8 mouse cellular contexts compared by ENCODE assay signal in genomic region chr17:71001067-71001466, GRCm38 (mm10). TPM values are rescaled to one million over a fixed set of nuclear protein-coding genes. Genes with fewer than 3 reads are reported as not detected.
A peak's percentile ranks its signal among the peaks of the same experiment; 100 is the strongest.
DNase-seq lines count a peak whose midpoint lies in the region; ATAC-seq and TF ChIP-seq lines count a peak whose summit lies in the region.

No protein-coding gene starts in this region.

- H3K27me3 ChIP-seq in liver, adult 2 months (ENCODE audit: control insufficient read depth, insufficient read depth, low read length): no peaks in the 10 kb centered on the region
- no peaks in the 10 kb centered on the region for H3K27me3 ChIP-seq in embryonic facial prominence, embryonic 11.5 days (ENCODE audit: control insufficient read depth, insufficient read depth, low read length)
- H3K27me3 ChIP-seq in myocyte (ENCODE audit: control insufficient read depth, insufficient read depth, insufficient read length): no peaks in the 10 kb centered on the region

- no peaks in the 10 kb centered on the region for H3K36me3 ChIP-seq in liver, adult 2 months (ENCODE audit: control insufficient read depth, insufficient read depth, low read length)
- no peaks in the 10 kb centered on the region; the same call in 1 of the 2 replicates for H3K36me3 ChIP-seq in embryonic facial prominence, embryonic 11.5 days (replicated peaks; ENCODE audit: control insufficient read depth, insufficient read depth, low read depth, low read length)
- peaks cover 10% of the 10 kb centered on the region for H3K36me3 ChIP-seq in myocyte (ENCODE audit: control insufficient read depth, insufficient read depth)

- peak overlapping the region; percentile 99 for H3ac ChIP-seq in myocyte (ENCODE audit: control insufficient read depth, insufficient read length)

- peak overlapping the region; percentile 73; the same call in 1 of the 2 replicates for H3K4me3 ChIP-seq in liver, adult 2 months (ENCODE audit: insufficient read depth, low read depth, low read length)
- H3K4me3 ChIP-seq in embryonic facial prominence, embryonic 11.5 days (ENCODE audit: low read depth, low read length): peak overlapping the region; percentile 91
- peak overlapping the region; percentile 85 for H3K4me3 ChIP-seq in myocyte

- no peak for ATAC-seq in embryonic facial prominence, embryonic 11.5 days (replicated peaks; ENCODE audit: insufficient number of reproducible peaks, low FRiP score, low TSS enrichment, low read depth)

- no peak overlapping the region for H3K9ac ChIP-seq in liver, adult 2 months (ENCODE audit: low read depth, low read length)
- peak overlapping the region; percentile 25; the same call in 1 of the 2 replicates for H3K9ac ChIP-seq in embryonic facial prominence, embryonic 11.5 days (replicated peaks; ENCODE audit: low read length)

- TF ChIP-seq POLR2A in liver, adult 2 months (IDR thresholded peaks at IDR 0.05; ENCODE audit: extremely low read depth, insufficient read depth, low read length): no peak
- TF ChIP-seq POLR2A in myocyte (IDR thresholded peaks at IDR 0.05; ENCODE audit: insufficient read length, low read depth): no peak

- no peaks in the 10 kb centered on the region for H3K9me3 ChIP-seq in embryonic facial prominence, embryonic 11.5 days (replicated peaks; ENCODE audit: control insufficient read depth, low read length)

- 2% methylated on average over 6 of the region's 6 CpGs for WGBS in liver, adult 2 months
- WGBS in embryonic facial prominence, embryonic 11.5 days: 12% methylated on average over 6 of the region's 6 CpGs

- H3K79me2 ChIP-seq in liver, adult 2 months (ENCODE audit: control insufficient read depth, insufficient read depth, low read length): peaks cover 12% of the 10 kb centered on the region; the same call in 1 of the 2 replicates
- H3K79me2 ChIP-seq in myocyte (ENCODE audit: control insufficient read depth, insufficient read depth): peaks cover 58% of the 10 kb centered on the region

- H3K27ac ChIP-seq in liver, adult 2 months (replicated peaks; ENCODE audit: insufficient read depth, low read depth, low read length): no peak overlapping the region
- no peak overlapping the region for H3K27ac ChIP-seq in embryonic facial prominence, embryonic 11.5 days (replicated peaks; ENCODE audit: low read depth, low read length)

- peak; percentile 52 for DNase-seq in liver, adult 2 months (ENCODE audit: extremely low read depth, low read depth, low spot score)
- DNase-seq in liver: no peak
- no peak for DNase-seq in embryonic facial prominence, embryonic 11.5 days (ENCODE audit: low spot score)
- DNase-seq in induced T-regulatory cell, adult 2 months (ENCODE audit: low read depth): peak; percentile 48
- DNase-seq in spleen, adult 18-20 months: no peak
- DNase-seq in spleen, postnatal 4 days (ENCODE audit: low spot score in 2 of 2): no peak
- no peak for DNase-seq in gastrocnemius, postnatal 4 days (ENCODE audit: low spot score in 2 of 2)

- TF ChIP-seq CTCF in liver, adult 2 months (IDR thresholded peaks at IDR 0.05; ENCODE audit: low read depth, low read length): no peak

- H3K4me2 ChIP-seq in embryonic facial prominence, embryonic 11.5 days (ENCODE audit: low read depth, low read length): peak overlapping the region; percentile 38
- H3K4me2 ChIP-seq in myocyte (ENCODE audit: low read depth): peak overlapping the region; percentile 91

- peaks cover 13% of the 10 kb centered on the region for H3K4me1 ChIP-seq in liver, adult 2 months (ENCODE audit: control insufficient read depth, insufficient read depth, low read length)
- no peaks in the 10 kb centered on the region for H3K4me1 ChIP-seq in embryonic facial prominence, embryonic 11.5 days (ENCODE audit: control insufficient read depth, insufficient read depth, low read length)

TF ChIP-seq in myocyte, 11 proteins besides CTCF, POLR2A, EP300 and RAD21:
- TF ChIP-seq USF1 (IDR thresholded peaks at IDR 0.05; ENCODE audit: low read depth) (no peak), MYOD1 (IDR thresholded peaks at IDR 0.05; ENCODE audit: control insufficient read depth in 1 of 3, insufficient read length in 2 of 3, low read depth in 2 of 3) (no peak), CEBPB (IDR thresholded peaks at IDR 0.05; ENCODE audit: insufficient read depth, poor library complexity, severe bottlenecking) (no peak), MYOG (IDR thresholded peaks at IDR 0.05; ENCODE audit: control insufficient read depth in 1 of 3, insufficient read depth in 1 of 3, insufficient read length in 2 of 3, low read depth in 2 of 3) (no peak), REST (IDR thresholded peaks at IDR 0.05; ENCODE audit: insufficient read depth, insufficient read length) (no peak), TCF12 (IDR thresholded peaks at IDR 0.05; ENCODE audit: insufficient read depth, poor library complexity, severe bottlenecking) (no peak), SRF (IDR thresholded peaks at IDR 0.05; ENCODE audit: control insufficient read depth, insufficient read length, low read depth) (no peak), POLR2AphosphoS2 (IDR thresholded peaks at IDR 0.05; ENCODE audit: insufficient read length, low read depth) (no peak), MAX (IDR thresholded peaks at IDR 0.05; ENCODE audit: low read depth) (no peak), E2F4 (IDR thresholded peaks at IDR 0.05; ENCODE audit: insufficient read depth) (no peak), TCF3 (IDR thresholded peaks at IDR 0.05; ENCODE audit: insufficient read length, low read depth) (no peak)

RNA-seq across cellular contexts. Expression of gene Myom1, which starts 1.4 kb away (rescaled TPM):
- 1.5 and 3.2 TPM in 2 replicates for total RNA-seq in liver, adult 2 months (2014; rRNA removed)
- polyA plus RNA-seq in liver, adult 2 months (2012; rRNA removed): 0.06 and 0.34 TPM in 2 replicates
- 4.7 and 5.9 TPM in 2 replicates for polyA plus RNA-seq in embryonic facial prominence, embryonic 11.5 days (2014; fragmentation: Nextera tagmentation; extraction: Ambion mirVana)
- 52.7 TPM for polyA plus RNA-seq in myocyte (2012; fragmentation: generic; extraction: Trizol)
- 100 to 1,000 TPM; 917 to 927 TPM for total RNA-seq in gastrocnemius, postnatal 4 days (2021)

RNA-seq across cellular contexts. Expression of gene Myl12a, which starts 1.6 kb away (rescaled TPM):
- total RNA-seq in liver, adult 2 months (2014; rRNA removed): 49.7 and 65.4 TPM in 2 replicates
- 34.2 and 37.4 TPM in 2 replicates for polyA plus RNA-seq in liver, adult 2 months (2012; rRNA removed)
- 595 and 613 TPM in 2 replicates for polyA plus RNA-seq in embryonic facial prominence, embryonic 11.5 days (2014; fragmentation: Nextera tagmentation; extraction: Ambion mirVana)
- polyA plus RNA-seq in myocyte (2012; fragmentation: generic; extraction: Trizol): 880 TPM
- total RNA-seq in gastrocnemius, postnatal 4 days (2021): 100 to 1,000 TPM; 712 to 757 TPM

Comparison
In these comparisons a context has a peak if more than half of its experiments do, and no peak if none do; other contexts are left out.
1. DNase-seq: peak in liver, adult 2 months (single experiment) and induced T-regulatory cell, adult 2 months (single experiment); none in liver (single experiment), embryonic facial prominence, embryonic 11.5 days (single experiment), spleen, adult 18-20 months (0 of 2), spleen, postnatal 4 days (0 of 2) and gastrocnemius, postnatal 4 days (0 of 2).
2. RNA of gene Myl12a, which starts 1.6 kb away (polyA plus RNA-seq): 880 TPM in myocyte (single experiment) and 595 to 613 TPM in embryonic facial prominence, embryonic 11.5 days; 34.2 to 37.4 TPM in liver, adult 2 months; every median in the first group is over 10 times any median in the second.
3. Peak in every context shown above with its lines, with median percentiles within 50 percentile points of each other: H3K4me3 ChIP-seq.